Mouse (Mus musculus) olfactory bulb, adult 2 months (tissue): ENCODE measurements around the gene Bdkrb2. TPM values are rescaled to one million over a fixed set of nuclear protein-coding genes. Genes with fewer than 3 reads are reported as not detected.

Experiments used
- H3K27ac ChIP-seq: fragments of 200-500 bp; 2 replicates; pipeline ENCODE4 v1.5.1; 2012; ENCODE audit warnings: low read depth, low read length; ENCODE audit not compliant: insufficient read depth
- H3K4me1 ChIP-seq: fragments of 200-500 bp; 2 replicates; pipeline ENCODE4 v1.6.1; 2012; ENCODE audit warnings: low read length; ENCODE audit not compliant: control insufficient read depth, insufficient read depth
- H3K4me3 ChIP-seq: fragments of 200-500 bp; 2 replicates; pipeline ENCODE4 v1.5.1; 2012; ENCODE audit warnings: mild to moderate bottlenecking, low read depth, low read length, moderate library complexity; ENCODE audit not compliant: insufficient read depth
- CTCF ChIP-seq: fragments of 200-500 bp; IDR thresholded peaks from 2 replicates; pipeline ENCODE4 v1.5.1; 2012; ENCODE audit warnings: low read depth, mild to moderate bottlenecking, low read length, moderate library complexity; ENCODE audit not compliant: insufficient read depth
- POLR2A ChIP-seq: fragments of 200-500 bp; IDR thresholded peaks from 2 replicates; pipeline ENCODE4 v1.6.1; 2012; ENCODE audit warnings: mild to moderate bottlenecking, low read depth, low read length, moderate library complexity; ENCODE audit not compliant: insufficient read depth
- WGBS: fragments of 180-500 bp; shearing (Covaris S2); methylation state at CpG from one replicate; pipeline ENCODE4 v1.1.7; 2018; 5-methylcytosine and 5-hydroxymethylcytosine counted together
- polyA plus RNA-seq: library from polyadenylated mRNA; stranded (reverse); fragments of >200 nt; gene quantifications from 2 replicates; pipeline ENCODE4 v1.2.4, GENCODE M21; 2012; ENCODE audit warnings: low replicate concordance; ENCODE audit not compliant: missing spikeins, insufficient read depth, insufficient read length

The Bdkrb2 gene
- polyA plus RNA-seq, 1 experiment: not detected

GRCm38 (mm10) chr12:105551551-105551989 lies 11.5 kb upstream of the Bdkrb2 start:
- 47% methylated on average over 6 of the region's 6 CpGs for WGBS
- no peak for TF ChIP-seq CTCF
- Histone ChIP-seq H3K4me3 (no peak overlapping the region), H3K4me1 (peaks cover 7% of the 10 kb centered on the region; the same call in 1 of the 2 replicates), H3K27ac (no peak overlapping the region)

- TF ChIP-seq POLR2A (no peak), CTCF (no peak)
- no peak overlapping the region for H3K27ac ChIP-seq
- no peak overlapping the region for H3K4me3 ChIP-seq
- WGBS: 58% methylated on average over 8 of the region's 8 CpGs
- peaks cover 8% of the 10 kb centered on the region for H3K4me1 ChIP-seq
These were observed 8.8 kb upstream of the Bdkrb2 start for GRCm38 (mm10) chr12:105554151-105554772.

- H3K4me3 ChIP-seq: no peak overlapping the region
- WGBS: 77% methylated on average over 5 of the region's 5 CpGs
- no peak for TF ChIP-seq CTCF
- no peak for TF ChIP-seq POLR2A
- H3K4me1 ChIP-seq: peaks cover 8% of the 10 kb centered on the region
- no peak overlapping the region for H3K27ac ChIP-seq
These were observed 7.9 kb upstream of the Bdkrb2 start for GRCm38 (mm10) chr12:105555172-105555571.

- Histone ChIP-seq H3K4me3 (no peak overlapping the region), H3K27ac (no peak overlapping the region), H3K4me1 (peaks cover 20% of the 10 kb centered on the region)
- 81% methylated on average over 7 of the region's 7 CpGs for WGBS
- TF ChIP-seq POLR2A (no peak), CTCF (no peak)
These were observed 5.6 kb upstream of the Bdkrb2 start for GRCm38 (mm10) chr12:105557250-105557925.

- no peak overlapping the region for H3K27ac ChIP-seq
- WGBS: 19% methylated on average over 8 of the region's 8 CpGs
- no peak for TF ChIP-seq CTCF
- no peak for TF ChIP-seq POLR2A
- H3K4me3 ChIP-seq: no peak overlapping the region
- peaks cover 40% of the 10 kb centered on the region for H3K4me1 ChIP-seq
These were observed 2.0 kb upstream of the Bdkrb2 start for GRCm38 (mm10) chr12:105561007-105561534.

DNA sequence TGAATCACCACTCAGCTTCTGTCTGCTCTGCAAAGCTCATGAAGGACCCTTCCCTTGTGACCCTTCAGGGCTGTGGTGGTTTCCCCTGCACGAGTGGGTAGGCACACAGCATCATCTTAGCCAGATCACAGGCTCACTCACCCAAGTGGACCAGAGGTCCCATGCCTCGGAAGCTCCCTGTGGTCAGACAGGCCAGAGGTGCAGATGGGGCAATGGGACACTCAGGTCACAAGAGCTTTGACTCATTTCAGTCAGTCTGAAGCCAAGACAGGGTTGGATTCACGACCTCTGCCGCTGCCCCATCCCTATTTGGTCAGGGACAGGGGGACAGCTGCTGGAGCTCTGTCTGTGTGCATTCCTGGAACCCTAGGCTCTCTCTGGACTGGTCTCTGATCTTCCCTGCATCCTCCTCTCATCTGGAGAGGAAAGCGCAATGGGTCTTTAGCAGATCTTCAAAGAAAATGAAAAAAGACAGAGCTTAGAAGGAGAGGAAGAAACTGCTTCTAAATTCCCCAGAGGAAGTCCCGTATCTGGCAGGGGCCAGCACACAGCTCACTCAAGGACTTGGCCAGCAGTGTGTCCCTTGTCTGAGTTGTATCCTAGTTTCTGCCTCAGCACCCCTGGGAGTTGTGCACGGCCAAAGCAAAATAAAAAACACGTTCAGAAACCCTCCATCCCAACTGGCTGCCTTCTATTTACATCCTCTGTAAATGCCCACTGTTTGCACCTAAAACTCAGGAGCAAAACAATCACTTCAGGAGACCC lies 788 bp upstream of the Bdkrb2 start:
- Histone ChIP-seq H3K4me1 (peaks cover 36% of the 10 kb centered on the region), H3K27ac (no peak overlapping the region), H3K4me3 (no peak overlapping the region)
- WGBS: 67% methylated on average over 8 of the region's 8 CpGs
- no peak for TF ChIP-seq CTCF
- no peak for TF ChIP-seq POLR2A

GRCm38 (mm10) chr12:105563726-105564275 lies 775 bp downstream of the Bdkrb2 start:
- peaks cover 35% of the 10 kb centered on the region for H3K4me1 ChIP-seq
- no peak for TF ChIP-seq CTCF
- WGBS: 10% methylated on average over 25 of the region's 25 CpGs
- H3K27ac ChIP-seq: no peak overlapping the region
- H3K4me3 ChIP-seq: 0 out of 2 replicates have a peak overlapping the region, but pooled peaks have one; percentile 0

DNA sequence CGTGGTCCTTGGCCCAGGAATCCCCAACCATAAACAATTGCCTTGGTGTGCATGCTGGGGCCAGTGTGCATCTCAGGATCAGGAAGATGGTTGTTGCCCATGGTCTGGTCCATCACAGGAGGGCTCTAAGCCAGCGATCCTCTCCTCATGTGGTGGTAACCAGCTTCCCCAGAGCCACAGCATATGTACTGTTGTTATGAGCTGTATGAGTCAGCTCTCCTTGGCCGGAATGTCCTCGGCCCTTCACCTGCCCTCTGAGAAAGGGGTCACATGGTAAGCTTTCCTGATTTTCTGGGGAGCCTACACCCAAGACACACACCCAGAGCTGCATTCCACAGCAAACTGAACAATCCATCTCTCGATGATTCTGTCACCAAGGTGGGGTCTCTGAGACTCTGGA lies 2.2 kb downstream of the Bdkrb2 start:
- peaks cover 35% of the 10 kb centered on the region for H3K4me1 ChIP-seq
- no peak overlapping the region for H3K4me3 ChIP-seq
- 81% methylated on average over 5 of the region's 5 CpGs for WGBS
- TF ChIP-seq POLR2A (no peak), CTCF (no peak)
- H3K27ac ChIP-seq: no peak overlapping the region
